Mouse (Mus musculus) ES-E14 (cell line): ENCODE results near the gene Cfap300. TPM values are rescaled to one million over a fixed set of nuclear protein-coding genes. Genes with fewer than 3 reads are reported as not detected.

Experiments used
- DNase-seq: peaks from one replicate; pipeline ENCODE4 v3.0.0-alpha.2; 2013; ENCODE audit warnings: low read depth, low spot score
- H3K27ac ChIP-seq: 2 replicates; pipeline ENCODE4 v1.5.1; 2012; ENCODE audit warnings: low read depth, mild to moderate bottlenecking, low read length, moderate library complexity, mixed read lengths; ENCODE audit not compliant: poor library complexity, insufficient read depth, severe bottlenecking
- H3K36me3 ChIP-seq: 2 replicates; pipeline ENCODE4 v1.6.1; 2012; ENCODE audit warnings: mild to moderate bottlenecking, low read length, moderate library complexity, mixed read lengths; ENCODE audit not compliant: control insufficient read depth, poor library complexity, insufficient read depth, severe bottlenecking
- H3K4me1 ChIP-seq, 2 experiments: fragments of 150-350 bp in 1 of 2; sonication (generic) in 1 of 2; 2 replicates each; pipeline ENCODE4 v1.6.1; 2012; ENCODE audit warnings: low read length in 2 of 2, mild to moderate bottlenecking in 1 of 2, mixed read lengths in 1 of 2; ENCODE audit not compliant: control insufficient read depth in 2 of 2, insufficient read depth in 2 of 2, poor library complexity in 1 of 2
- H3K4me3 ChIP-seq, 2 experiments: fragments of 150-350 bp in 1 of 2; sonication (generic) in 1 of 2; 2 replicates each; pipeline ENCODE4 v1.5.1; 2012; ENCODE audit warnings: low read length in 2 of 2, low read depth in 1 of 2, mild to moderate bottlenecking in 1 of 2, mixed read lengths in 1 of 2; ENCODE audit not compliant: insufficient read depth in 1 of 2, poor library complexity in 1 of 2, severe bottlenecking in 1 of 2
- H3K9ac ChIP-seq: 2 replicates; pipeline ENCODE4 v1.6.1; 2012; ENCODE audit warnings: low read depth, mild to moderate bottlenecking, low read length, mixed read lengths; ENCODE audit not compliant: poor library complexity, insufficient read depth, severe bottlenecking
- H3K9me3 ChIP-seq: fragments of 150-350 bp; sonication (generic); 2 replicates; pipeline ENCODE4 v1.6.1; 2012; ENCODE audit warnings: low read depth, mild to moderate bottlenecking, low read length; ENCODE audit not compliant: control insufficient read depth, insufficient read depth
- CHD2 ChIP-seq: IDR thresholded peaks from 2 replicates; pipeline ENCODE4 v1.6.1; 2014; ENCODE audit warnings: mild to moderate bottlenecking, low read depth, low read length, inconsistent platforms
- HCFC1 ChIP-seq: IDR thresholded peaks from 2 replicates; pipeline ENCODE4 v1.6.1; 2012; ENCODE audit warnings: low read length, inconsistent platforms, borderline replicate concordance; ENCODE audit not compliant: insufficient read depth
- MAFK ChIP-seq: IDR thresholded peaks from 2 replicates; pipeline ENCODE4 v1.6.1; 2014; ENCODE audit warnings: mild to moderate bottlenecking, low read depth, low read length, inconsistent platforms; ENCODE audit not compliant: insufficient read depth
- ZC3H11A ChIP-seq: IDR thresholded peaks from 2 replicates; pipeline ENCODE4 v1.6.1; 2012; ENCODE audit warnings: low read depth, mild to moderate bottlenecking, inconsistent platforms, low read length, borderline replicate concordance
- ZNF384 ChIP-seq: IDR thresholded peaks from 2 replicates; pipeline ENCODE4 v1.6.1; 2012; ENCODE audit warnings: low read depth, low read length, inconsistent platforms
- in situ Hi-C, 2 experiments: fragments of 600-800 bp; cut with MboI; formaldehyde crosslinking; loops; one replicate each; pipeline ENCODE4 v1.15.1; 2025; ENCODE audit warnings: low sequenced_read_pairs in 2 of 2, inconsistent platforms in 1 of 2; ENCODE audit not compliant: unreplicated experiment in 2 of 2
- total RNA-seq: library from RNA; depleted of rRNA; stranded (reverse); fragments of 300-350 nt; gene quantifications from 2 replicates; pipeline ENCODE4 v1.2.3, GENCODE M21; 2012

Cfap300 gene
- total RNA-seq, 1 experiment = 2.4 TPM

DNA sequence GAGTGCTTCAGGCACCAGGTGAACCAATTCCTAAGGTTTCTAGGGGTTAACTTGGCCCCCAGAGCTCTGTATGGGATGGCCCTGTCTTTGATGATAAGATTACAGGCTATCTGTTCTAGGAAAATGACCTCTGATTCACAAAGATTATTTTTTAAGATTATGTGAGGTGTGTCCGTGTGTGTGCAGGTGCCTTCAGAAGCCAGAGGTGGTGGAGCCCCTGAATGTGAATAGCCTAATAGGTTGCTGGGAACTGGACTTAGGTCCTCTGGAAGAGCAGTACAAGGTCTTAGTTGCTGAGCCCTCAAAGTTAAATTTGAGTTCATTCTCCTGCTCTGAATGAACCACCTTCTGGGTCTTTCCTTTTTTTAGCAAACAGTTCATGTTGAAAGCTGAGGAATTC lies 8.5 kb downstream of the Cfap300 start:
- no peak overlapping the region for H3K4me3 ChIP-seq
- no peak overlapping the region for H3K27ac ChIP-seq
- no peaks in the 10 kb centered on the region for H3K36me3 ChIP-seq
- no peak overlapping the region for H3K9ac ChIP-seq
- TF ChIP-seq HCFC1 (no peak), CHD2 (no peak), MAFK (no peak), ZC3H11A (no peak), ZNF384 (no peak)
- no peaks in the 10 kb centered on the region for H3K9me3 ChIP-seq
- peaks cover 0 to 4% of the 10 kb centered on the region in 2 experiments; a peak in 1 of 4 replicates for H3K4me1 ChIP-seq
- in situ Hi-C loops = no loop called here
- DNase-seq = no peak

DNA sequence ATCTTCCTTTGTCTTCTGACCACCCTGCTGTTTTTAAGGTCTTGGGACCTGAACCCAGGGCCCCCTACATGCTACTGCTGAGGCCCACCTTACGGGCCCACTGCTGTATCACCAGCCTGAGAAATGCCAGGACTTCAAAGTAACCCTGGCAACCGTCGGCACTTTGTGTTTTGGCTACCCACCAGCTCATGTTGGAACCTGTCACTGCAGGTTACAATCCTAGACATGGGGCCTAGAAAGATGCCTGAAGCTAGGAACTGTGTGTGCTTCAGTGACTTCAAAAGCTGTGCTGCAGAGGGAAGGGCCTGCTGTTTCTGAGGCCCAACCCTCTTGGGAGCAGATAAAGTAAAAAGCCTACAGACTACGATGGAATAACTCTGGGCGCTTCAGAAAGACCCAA lies 9.8 kb downstream of the Cfap300 start:
- in situ Hi-C loops = no loop called here
- DNase-seq = no peak
- Histone ChIP-seq H3K4me1 (peaks cover 0 to 4% of the 10 kb centered on the region in 2 experiments; a peak in 1 of 4 replicates), H3K36me3 (no peaks in the 10 kb centered on the region), H3K4me3 (no peak overlapping the region), H3K9me3 (no peaks in the 10 kb centered on the region), H3K27ac (no peak overlapping the region), H3K9ac (no peak overlapping the region)
- TF ChIP-seq HCFC1 = no peak
- TF ChIP-seq CHD2 = no peak
- TF ChIP-seq ZC3H11A = no peak
- TF ChIP-seq MAFK = no peak
- TF ChIP-seq ZNF384 = no peak

DNA sequence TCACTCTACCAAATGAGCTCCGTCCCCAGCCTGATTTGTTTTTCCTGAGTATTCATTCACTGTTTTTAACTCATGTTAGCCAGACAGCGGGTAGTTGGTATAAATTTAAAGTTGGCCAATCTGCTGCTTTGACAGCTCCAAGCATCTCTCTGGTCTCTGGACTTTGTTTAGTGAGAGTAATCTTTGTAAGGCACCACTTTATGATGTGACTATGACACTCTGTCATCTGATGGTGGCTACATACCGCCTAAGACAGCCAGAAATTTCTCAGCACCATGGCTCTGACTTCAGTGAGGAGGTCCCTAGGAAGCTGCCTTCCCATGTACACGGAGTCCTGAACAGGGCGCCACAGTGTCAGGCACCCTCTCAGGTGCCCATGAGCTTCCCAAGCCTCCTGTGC lies 24.0 kb downstream of the Cfap300 start:
- Histone ChIP-seq H3K4me1 (no peaks in the 10 kb centered on the region), H3K27ac (no peak overlapping the region), H3K4me3 (no peak overlapping the region), H3K36me3 (no peaks in the 10 kb centered on the region), H3K9ac (no peak overlapping the region), H3K9me3 (no peaks in the 10 kb centered on the region)
- no peak for DNase-seq
- TF ChIP-seq ZNF384 = no peak
- no peak for TF ChIP-seq MAFK
- TF ChIP-seq ZC3H11A = no peak
- no peak for TF ChIP-seq CHD2
- TF ChIP-seq HCFC1 = no peak
- in situ Hi-C loops = no loop called here

- H3K27ac ChIP-seq = peak overlapping the region; percentile 84
- no peaks in the 10 kb centered on the region for H3K9me3 ChIP-seq
- H3K4me1 ChIP-seq = no peaks in the 10 kb centered on the region
- peak overlapping the region; percentile 70; the same call in 1 of the 2 replicates for H3K9ac ChIP-seq
- DNase-seq = no peak
- in situ Hi-C loops = no loop called here
- TF ChIP-seq ZC3H11A (no peak), HCFC1 (no peak), CHD2 (no peak), ZNF384 (peak; percentile 30; the same call in 1 of the 2 replicates)
- H3K4me3 ChIP-seq = peak overlapping the region; percentile 14 to 54; a peak in 3 of 4 replicates
- H3K36me3 ChIP-seq = no peaks in the 10 kb centered on the region
Observed at GRCm38 (mm10) chr9:8017253-8017913, 25.2 kb downstream of the Cfap300 start.
